Comparison of ENCODE assay signal across 7 mouse cellular contexts in genomic region chr2:168954376-168954775, GRCm38 (mm10). TPM values are rescaled to one million over a fixed set of nuclear protein-coding genes. Genes with fewer than 3 reads are reported as not detected.
DNase-seq lines count a peak whose midpoint lies in the region; ATAC-seq and TF ChIP-seq lines count a peak whose summit lies in the region.

No protein-coding gene starts in this region.

- no peak overlapping the region for H3K27ac ChIP-seq in lung, embryonic 14.5 days (ENCODE audit: low read depth)
- H3K27ac ChIP-seq in embryonic facial prominence, embryonic 12.5 days, result no peak overlapping the region
- peak overlapping the region; percentile 92 for H3K27ac ChIP-seq in intestine, embryonic 16.5 days (ENCODE audit: low read length)

- peak overlapping the region; percentile 85 for H3K4me3 ChIP-seq in lung, embryonic 14.5 days (ENCODE audit: low read depth, low read length)
- H3K4me3 ChIP-seq in embryonic facial prominence, embryonic 12.5 days, result peak overlapping the region; percentile 96
- peak overlapping the region; percentile 89 for H3K4me3 ChIP-seq in intestine, embryonic 16.5 days (ENCODE audit: low read length)

- H3K36me3 ChIP-seq in lung, embryonic 14.5 days (ENCODE audit: insufficient read depth), result peaks cover 27% of the 10 kb centered on the region
- peaks cover 32% of the 10 kb centered on the region for H3K36me3 ChIP-seq in embryonic facial prominence, embryonic 12.5 days
- H3K36me3 ChIP-seq in intestine, embryonic 16.5 days (ENCODE audit: control insufficient read depth, insufficient read depth, low read length), result peaks cover 13% of the 10 kb centered on the region

- no peak for TF ChIP-seq CTCF in lung, embryonic 14.5 days (IDR thresholded peaks at IDR 0.05; ENCODE audit: low read depth)

- H3K27me3 ChIP-seq in lung, embryonic 14.5 days (ENCODE audit: insufficient read depth, low read length), result no peaks in the 10 kb centered on the region
- no peaks in the 10 kb centered on the region for H3K27me3 ChIP-seq in embryonic facial prominence, embryonic 12.5 days
- H3K27me3 ChIP-seq in intestine, embryonic 16.5 days (replicated peaks; ENCODE audit: control insufficient read depth, insufficient read depth, low read length), result no peaks in the 10 kb centered on the region

- H3K4me1 ChIP-seq in lung, embryonic 14.5 days (ENCODE audit: insufficient read depth), result peaks cover 7% of the 10 kb centered on the region; the same call in 1 of the 2 replicates
- H3K4me1 ChIP-seq in embryonic facial prominence, embryonic 12.5 days, result peaks cover 14% of the 10 kb centered on the region
- peaks cover 16% of the 10 kb centered on the region for H3K4me1 ChIP-seq in intestine, embryonic 16.5 days (ENCODE audit: control insufficient read depth, insufficient read depth, low read length)

- H3K9ac ChIP-seq in lung, embryonic 14.5 days, result peak overlapping the region; percentile 94
- peak overlapping the region; percentile 93 for H3K9ac ChIP-seq in embryonic facial prominence, embryonic 12.5 days
- peak overlapping the region; percentile 96 for H3K9ac ChIP-seq in intestine, embryonic 16.5 days (ENCODE audit: low read depth, low read length)

- no peak for DNase-seq in lung, embryonic 14.5 days
- DNase-seq in lung, postnatal 36 days, result no peak
- peak; percentile 16 for DNase-seq in mesoderm, embryonic 11.5 days (ENCODE audit: low read depth, low spot score)
- no peak for DNase-seq in right cerebral cortex, adult 2 months (ENCODE audit: low spot score in 2 of 2)
- no peak for DNase-seq in layer of hippocampus, postnatal 25 days (ENCODE audit: extremely low spot score in 1 of 2, low spot score in 1 of 2)

- 9% methylated on average over 8 of the region's 8 CpGs for WGBS in lung, embryonic 14.5 days
- 7% methylated on average over 8 of the region's 8 CpGs for WGBS in embryonic facial prominence, embryonic 12.5 days
- 5% methylated on average over 8 of the region's 8 CpGs for WGBS in intestine, embryonic 16.5 days

- ATAC-seq in lung, embryonic 14.5 days (ENCODE audit: insufficient read depth), result no peak
- no peak for ATAC-seq in embryonic facial prominence, embryonic 12.5 days (ENCODE audit: insufficient number of reproducible peaks, insufficient read depth, low FRiP score, low TSS enrichment)
- ATAC-seq in intestine, embryonic 16.5 days, result peak; percentile 20; the same call in 1 of the 2 replicates

- no peaks in the 10 kb centered on the region for H3K9me3 ChIP-seq in lung, embryonic 14.5 days (ENCODE audit: low read depth, low read length)
- no peaks in the 10 kb centered on the region for H3K9me3 ChIP-seq in embryonic facial prominence, embryonic 12.5 days
- H3K9me3 ChIP-seq in intestine, embryonic 16.5 days (ENCODE audit: control insufficient read depth, low read length), result no peaks in the 10 kb centered on the region

- peak overlapping the region; percentile 90 for H3K4me2 ChIP-seq in lung, embryonic 14.5 days
- peak overlapping the region; percentile 92 for H3K4me2 ChIP-seq in embryonic facial prominence, embryonic 12.5 days (replicated peaks)
- H3K4me2 ChIP-seq in intestine, embryonic 16.5 days (ENCODE audit: low read depth, low read length), result peak overlapping the region; percentile 92

RNA-seq across cellular contexts. Expression of gene Zfp64, which starts 1.0 kb away (rescaled TPM):
- polyA plus RNA-seq in lung, embryonic 14.5 days (2014; fragmentation: Nextera tagmentation; extraction: Ambion mirVana), result 31.9 and 32.4 TPM in 2 replicates
- 47.7 and 48.3 TPM in 2 replicates for polyA plus RNA-seq in embryonic facial prominence, embryonic 12.5 days (2016; fragmentation: Nextera tagmentation; extraction: Ambion mirVana)
- 26.9 and 30.6 TPM in 2 replicates for polyA plus RNA-seq in intestine, embryonic 16.5 days (2015; fragmentation: Nextera tagmentation; extraction: Ambion mirVana)
- total RNA-seq in layer of hippocampus, postnatal 25 days (2021), result 10 to 100 TPM; 17.3 to 19.0 TPM
